Mouse (Mus musculus) bone marrow macrophage, adult 2 months (primary cell): Measurements from ENCODE around the gene Tff2.

Source experiments
- CTCF ChIP-seq: IDR thresholded peaks from 2 replicates; pipeline ENCODE4 v1.5.1; 2012; ENCODE audit warnings: low read depth, mild to moderate bottlenecking, low read length, moderate library complexity
- POLR2A ChIP-seq: IDR thresholded peaks from 2 replicates; pipeline ENCODE4 v1.6.1; 2012; ENCODE audit warnings: mild to moderate bottlenecking, low read depth, low read length, borderline replicate concordance

DNA sequence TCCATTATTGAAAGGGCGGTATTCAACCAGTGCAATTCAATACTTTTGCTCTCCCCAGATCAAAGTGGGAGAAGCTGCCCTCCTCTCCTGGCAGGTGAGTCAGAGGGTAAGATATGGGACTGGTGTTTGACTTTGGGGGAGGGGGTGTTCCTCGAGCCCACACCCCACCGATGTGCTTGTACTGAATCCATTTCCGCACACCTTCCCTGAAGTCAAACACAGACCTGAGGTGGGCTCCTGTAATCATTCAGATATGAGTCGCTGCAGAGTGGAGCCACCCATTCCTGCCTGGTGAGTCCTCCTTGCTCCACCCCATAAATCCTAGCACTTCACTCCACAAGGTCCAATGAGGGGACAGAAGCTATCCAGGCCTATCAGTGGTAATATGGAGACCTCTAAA, 25.7 kb upstream of the Tff2 start:
- no peak for TF ChIP-seq CTCF
- TF ChIP-seq POLR2A = no peak
